Mouse (Mus musculus): ENCODE measurements at regions not wholly inside any gene's neighbourhood (a gene's known extent, or its start where the extent isn't known, plus 50 kb on each side); places are given as distances from the start of the nearest gene placed in this dataset.

DNA sequence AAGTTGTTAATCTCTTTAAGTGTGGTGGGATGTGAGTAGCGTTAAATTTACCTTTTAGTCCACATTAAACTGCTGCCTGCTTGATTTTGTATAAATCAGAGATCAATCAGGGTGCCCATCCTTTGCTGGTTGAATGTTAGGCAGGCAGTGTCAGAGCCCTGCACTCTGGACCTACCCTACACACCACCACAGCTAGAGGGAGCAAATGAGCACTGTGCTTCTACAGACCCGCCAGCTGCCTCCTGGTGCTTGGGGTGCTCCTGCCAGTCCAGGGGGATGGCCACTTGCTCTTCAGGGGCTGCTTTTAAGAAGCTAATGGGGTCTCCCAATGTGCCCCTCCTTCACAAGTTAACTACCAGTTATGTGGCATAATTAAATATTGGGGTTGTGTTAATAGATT lies 96.3 kb downstream of the Tex36 start:
- TF ChIP-seq CTCF (IDR thresholded peaks at IDR 0.05; ENCODE audit: low read depth, low read length): no peak
- TF ChIP-seq POLR2A (IDR thresholded peaks at IDR 0.05; ENCODE audit: borderline replicate concordance, low read depth, low read length): no peak

All from bone marrow macrophage, adult 2 months (primary cell).